Mouse (Mus musculus) lung, embryonic 15.5 days (tissue): ENCODE data around the gene Psmb3. TPM values are rescaled to one million over a fixed set of nuclear protein-coding genes. Genes with fewer than 3 reads are reported as not detected.
"Not testable (repeated sequence)": the region's sequence is repeated elsewhere in the genome, so short reads cannot be mapped to it uniquely, and the experiment has no call there.

ENCODE experiments used
- ATAC-seq: fragments of 200-750 bp; cut with Nextera tagmentation; 2 replicates; pipeline ENCODE4 v1.8.0; 2017; ENCODE audit warnings: moderate number of reproducible peaks, borderline replicate concordance; ENCODE audit not compliant: low FRiP score, low TSS enrichment; ENCODE audit errors: extremely low read depth
- H3K27ac ChIP-seq: fragments of 300-500 bp; sonication (generic); 2 replicates; pipeline ENCODE4 v1.5.1; 2015; ENCODE audit warnings: moderate library complexity, mild to moderate bottlenecking, inconsistent platforms
- H3K27me3 ChIP-seq: fragments of 300-500 bp; sonication (generic); 2 replicates; pipeline ENCODE4 v1.6.1; 2015; ENCODE audit warnings: inconsistent platforms
- H3K36me3 ChIP-seq: fragments of 300-500 bp; sonication (generic); 2 replicates; pipeline ENCODE4 v1.6.1; 2015; ENCODE audit warnings: inconsistent platforms
- H3K4me1 ChIP-seq: fragments of 300-500 bp; sonication (generic); 2 replicates; pipeline ENCODE4 v1.6.1; 2015; ENCODE audit warnings: inconsistent platforms
- H3K4me2 ChIP-seq: fragments of 300-500 bp; sonication (generic); 2 replicates; pipeline ENCODE4 v1.6.1; 2015; ENCODE audit warnings: inconsistent platforms, mild to moderate bottlenecking, moderate library complexity
- H3K4me3 ChIP-seq: fragments of 300-500 bp; sonication (generic); 2 replicates; pipeline ENCODE4 v1.5.1; 2015; ENCODE audit warnings: mild to moderate bottlenecking, inconsistent platforms
- H3K9ac ChIP-seq: fragments of 300-500 bp; sonication (generic); 2 replicates; pipeline ENCODE4 v1.6.1; 2015; ENCODE audit warnings: inconsistent platforms
- H3K9me3 ChIP-seq: fragments of 300-500 bp; sonication (generic); 2 replicates; pipeline ENCODE4 v1.6.1; 2016; ENCODE audit warnings: inconsistent platforms
- WGBS: fragments of 180-500 bp; shearing (Covaris S2); methylation state at CpG from one replicate; pipeline ENCODE4 v1.1.7; 2015; 5-methylcytosine and 5-hydroxymethylcytosine counted together
- polyA plus RNA-seq: library from polyadenylated mRNA; unstranded; fragments of >200 nt; fragmentation: Nextera tagmentation; extraction: Ambion mirVana; gene quantifications from 2 replicates; pipeline ENCODE4 v1.2.1, GENCODE M21; 2015

Psmb3 gene
- polyA plus RNA-seq, 1 experiment from 2014 or later: 465 TPM

- 45% methylated on average over 10 of the region's 10 CpGs for WGBS
- Histone ChIP-seq H3K27me3 (no peaks in the 10 kb centered on the region), H3K27ac (peak overlapping the region; percentile 61; the same call in 1 of the 2 replicates)
These were observed 30.5 kb downstream of the Psmb3 start for GRCm38 (mm10) chr11:97733689-97734088.

GRCm38 (mm10) chr11:97734810-97735209 lies 31.6 kb downstream of the Psmb3 start:
- not testable (repeated sequence) for H3K4me2 ChIP-seq, H3K27ac ChIP-seq, H3K27me3 ChIP-seq, H3K9me3 ChIP-seq, ATAC-seq, H3K9ac ChIP-seq, H3K4me3 ChIP-seq, H3K4me1 ChIP-seq
- WGBS: 79% methylated on average over 5 of the region's 5 CpGs
- peaks cover 17% of the 10 kb centered on the region; the same call in 1 of the 2 replicates for H3K36me3 ChIP-seq

More at GRCm38 (mm10) chr11:97733689-97734088, 30.5 kb downstream of the Psmb3 start:
- Histone ChIP-seq H3K9ac (no peak overlapping the region), H3K4me2 (0 out of 2 replicates have a peak overlapping the region, but pooled peaks have one; percentile 16), H3K9me3 (no peaks in the 10 kb centered on the region), H3K4me3 (no peak overlapping the region), H3K4me1 (0 out of 2 replicates have a peak, but pooled peaks cover 3% of the 10 kb centered on the region), H3K36me3 (peaks cover 27% of the 10 kb centered on the region)
- ATAC-seq: peak; percentile 23; the same call in 1 of the 2 replicates

GRCm38 (mm10) chr11:97736645-97737044 lies 33.4 kb downstream of the Psmb3 start:
- H3K27me3 ChIP-seq: no peaks in the 10 kb centered on the region
- no peak overlapping the region for H3K27ac ChIP-seq
- H3K4me3 ChIP-seq: no peak overlapping the region
- no peaks in the 10 kb centered on the region for H3K9me3 ChIP-seq
- ATAC-seq: no peak
- no peak overlapping the region for H3K9ac ChIP-seq
- no peak overlapping the region for H3K4me2 ChIP-seq
- WGBS: 91% methylated on average over 5 of the region's 5 CpGs
- peaks cover 7% of the 10 kb centered on the region; the same call in 1 of the 2 replicates for H3K36me3 ChIP-seq
- H3K4me1 ChIP-seq: peaks cover 11% of the 10 kb centered on the region; the same call in 1 of the 2 replicates

- Histone ChIP-seq H3K27me3 (no peaks in the 10 kb centered on the region), H3K36me3 (no peaks in the 10 kb centered on the region), H3K4me1 (peaks cover 19% of the 10 kb centered on the region), H3K4me2 (no peak overlapping the region), H3K9me3 (no peaks in the 10 kb centered on the region), H3K27ac (0 out of 2 replicates have a peak overlapping the region, but pooled peaks have one; percentile 4), H3K4me3 (no peak overlapping the region), H3K9ac (no peak overlapping the region)
- ATAC-seq: no peak
- WGBS: 67% methylated on average over 4 of the region's 4 CpGs
These were observed 34.4 kb downstream of the Psmb3 start for GRCm38 (mm10) chr11:97737600-97737999.

GRCm38 (mm10) chr11:97738703-97739102 lies 35.5 kb downstream of the Psmb3 start:
- no peak overlapping the region for H3K27ac ChIP-seq
- no peak for ATAC-seq
- H3K9me3 ChIP-seq: no peaks in the 10 kb centered on the region
- WGBS: 53% methylated on average over 6 of the region's 6 CpGs
- no peak overlapping the region for H3K9ac ChIP-seq
- no peaks in the 10 kb centered on the region for H3K27me3 ChIP-seq
- H3K4me2 ChIP-seq: no peak overlapping the region
- H3K4me1 ChIP-seq: peaks cover 29% of the 10 kb centered on the region
- H3K36me3 ChIP-seq: no peaks in the 10 kb centered on the region
- no peak overlapping the region for H3K4me3 ChIP-seq

- Histone ChIP-seq H3K4me3 (no peak overlapping the region), H3K4me2 (no peak overlapping the region), H3K27ac (no peak overlapping the region), H3K9ac (no peak overlapping the region), H3K4me1 (peaks cover 29% of the 10 kb centered on the region), H3K27me3 (no peaks in the 10 kb centered on the region), H3K36me3 (no peaks in the 10 kb centered on the region), H3K9me3 (no peaks in the 10 kb centered on the region)
- whole genome bisulfite sequencing: 88% methylated on average over 3 of the region's 3 CpGs
- no peak for ATAC-seq
These were observed 36.0 kb downstream of the Psmb3 start for GRCm38 (mm10) chr11:97739155-97739554.

- Histone ChIP-seq H3K27ac (peak overlapping the region; percentile 59), H3K9ac (no peak overlapping the region), H3K9me3 (no peaks in the 10 kb centered on the region), H3K4me3 (no peak overlapping the region), H3K4me1 (peaks cover 29% of the 10 kb centered on the region), H3K36me3 (no peaks in the 10 kb centered on the region), H3K4me2 (no peak overlapping the region), H3K27me3 (no peaks in the 10 kb centered on the region)
- ATAC-seq: no peak
- WGBS: 44% methylated on average over 7 of the region's 7 CpGs
These were observed 37.0 kb downstream of the Psmb3 start for GRCm38 (mm10) chr11:97740190-97740589.

- no peak for ATAC-seq
- H3K27ac ChIP-seq: no peak overlapping the region
- H3K4me3 ChIP-seq: no peak overlapping the region
- 89% methylated on average over 5 of the region's 5 CpGs for WGBS
- peaks cover 29% of the 10 kb centered on the region for H3K4me1 ChIP-seq
- no peak overlapping the region for H3K4me2 ChIP-seq
- no peaks in the 10 kb centered on the region for H3K27me3 ChIP-seq
- no peak overlapping the region for H3K9ac ChIP-seq
- no peaks in the 10 kb centered on the region for H3K9me3 ChIP-seq
- peaks cover 11% of the 10 kb centered on the region for H3K36me3 ChIP-seq
These were observed 39.0 kb downstream of the Psmb3 start for GRCm38 (mm10) chr11:97742157-97742556.

DNA sequence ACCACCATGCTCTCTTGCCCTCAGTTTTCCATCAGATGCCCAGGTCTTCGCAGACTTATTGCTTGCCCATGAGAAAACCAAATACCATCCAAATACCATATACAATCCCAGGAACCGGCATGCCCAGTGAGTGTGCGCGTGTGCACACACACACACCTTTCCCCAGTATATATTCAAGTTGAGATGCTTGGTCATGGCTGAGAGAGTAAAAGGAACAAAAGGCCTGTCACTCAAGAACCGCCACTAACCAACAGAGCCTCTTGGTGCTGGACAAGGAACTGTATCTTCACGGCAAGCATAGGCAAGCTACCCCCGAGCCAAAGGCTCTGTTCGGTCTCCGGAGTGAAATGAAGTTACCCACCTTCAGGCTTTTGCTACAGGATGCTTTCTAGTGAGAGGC lies 39.4 kb downstream of the Psmb3 start:
- 79% methylated on average over 9 of the region's 9 CpGs for WGBS
- ATAC-seq: no peak
- Histone ChIP-seq H3K9ac (no peak overlapping the region), H3K27me3 (no peaks in the 10 kb centered on the region), H3K9me3 (no peaks in the 10 kb centered on the region), H3K27ac (no peak overlapping the region), H3K36me3 (peaks cover 12% of the 10 kb centered on the region), H3K4me3 (peak overlapping the region; percentile 84), H3K4me1 (peaks cover 29% of the 10 kb centered on the region), H3K4me2 (peak overlapping the region; percentile 72)

DNA sequence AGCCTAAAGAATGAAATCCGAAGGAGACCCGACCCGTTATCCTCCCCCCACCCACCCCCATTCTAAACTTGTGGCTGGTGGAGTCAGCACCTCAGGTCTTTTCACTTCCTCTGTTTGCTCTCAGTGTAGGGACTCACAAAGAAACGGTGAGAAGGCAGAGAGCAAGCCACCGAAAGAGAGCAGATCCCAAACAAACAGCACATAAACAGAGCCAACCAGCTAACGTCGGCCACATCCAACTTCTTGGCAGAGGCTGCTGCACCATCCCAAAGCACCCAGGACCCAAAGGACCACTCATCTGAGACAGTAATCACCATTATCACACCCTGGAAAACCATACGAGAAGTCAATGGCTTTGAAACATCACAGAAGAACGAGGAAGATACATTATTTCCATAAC lies 40.2 kb downstream of the Psmb3 start:
- no peaks in the 10 kb centered on the region for H3K27me3 ChIP-seq
- H3K4me2 ChIP-seq: peak overlapping the region; percentile 72
- H3K27ac ChIP-seq: 0 out of 2 replicates have a peak overlapping the region, but pooled peaks have one; percentile 14
- H3K4me1 ChIP-seq: peaks cover 27% of the 10 kb centered on the region
- H3K9me3 ChIP-seq: no peaks in the 10 kb centered on the region
- ATAC-seq: no peak
- WGBS: 14% methylated on average over 9 of the region's 9 CpGs
- H3K4me3 ChIP-seq: peak overlapping the region; percentile 84
- H3K9ac ChIP-seq: peak overlapping the region; percentile 76
- peaks cover 20% of the 10 kb centered on the region for H3K36me3 ChIP-seq

DNA sequence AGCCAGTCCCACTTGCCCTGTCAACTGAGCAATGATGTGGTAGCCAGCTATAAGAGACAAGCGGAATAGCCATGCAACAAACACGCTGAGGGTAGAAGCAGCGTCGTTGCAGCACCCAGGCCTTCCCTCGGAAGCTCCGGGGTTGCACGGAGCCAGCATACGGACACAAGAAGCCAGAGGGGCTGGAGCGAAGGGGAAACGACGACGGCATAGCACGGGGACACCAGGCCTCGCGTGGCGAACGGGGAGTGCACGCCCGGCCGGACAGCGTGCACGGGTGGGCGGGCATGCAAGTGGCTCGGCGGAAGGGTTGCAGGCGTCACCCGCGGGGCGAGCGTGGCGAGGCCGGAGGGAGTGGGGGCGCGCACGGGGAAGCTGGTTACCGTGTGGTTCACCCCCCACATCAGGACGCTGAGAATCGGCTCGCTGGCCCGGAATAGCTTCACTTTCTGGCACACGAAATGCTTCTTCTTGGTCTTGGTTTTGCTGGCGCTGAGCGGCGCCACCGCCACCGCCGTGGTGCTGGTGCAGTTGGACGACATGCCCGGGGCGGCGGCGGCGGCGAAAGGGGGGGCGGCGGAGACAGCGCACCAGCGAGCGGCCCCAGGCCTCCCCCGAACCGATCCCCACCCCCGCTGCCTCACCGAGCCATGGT lies 41.0 kb downstream of the Psmb3 start, which contains the start of gene Pip4k2b:
TSS of gene Pip4k2b (minus strand) at position 642 of the 655 bp plus-strand sequence.
- Histone ChIP-seq H3K4me2 (peak within 1 kb of the TSS; percentile 72), H3K27me3 (no peaks in the 10 kb centered on the region), H3K27ac (peak within 1 kb of the TSS; percentile 96), H3K36me3 (peaks cover 26% of the 10 kb centered on the region), H3K4me1 (peaks cover 27% of the 10 kb centered on the region), H3K9me3 (no peaks in the 10 kb centered on the region), H3K4me3 (peak within 1 kb of the TSS; percentile 84), H3K9ac (peak within 1 kb of the TSS; percentile 92)
- under 1% methylated on average over 49 of the region's 63 CpGs for WGBS
- peak; percentile 37 for ATAC-seq

GRCm38 (mm10) chr11:97744718-97745330 lies 41.6 kb downstream of the Psmb3 start:
- H3K4me1 ChIP-seq: peaks cover 24% of the 10 kb centered on the region
- H3K4me3 ChIP-seq: peak overlapping the region; percentile 84
- peak overlapping the region; percentile 92 for H3K9ac ChIP-seq
- peaks cover 33% of the 10 kb centered on the region for H3K36me3 ChIP-seq
- H3K9me3 ChIP-seq: no peaks in the 10 kb centered on the region
- peak overlapping the region; percentile 72 for H3K4me2 ChIP-seq
- H3K27ac ChIP-seq: peak overlapping the region; percentile 96
- ATAC-seq: peak; percentile 97
- H3K27me3 ChIP-seq: no peaks in the 10 kb centered on the region
- 0% methylated on average over 32 of the region's 57 CpGs for WGBS
